Mouse (Mus musculus): ENCODE data around the gene Sycp3. TPM values are rescaled to one million over a fixed set of nuclear protein-coding genes. Genes with fewer than 3 reads are reported as not detected.

The Sycp3 gene
- 0.61 TPM in 1 of 2 replicates, not detected in the other for polyA plus RNA-seq (2015; fragmentation: Nextera tagmentation; extraction: Ambion mirVana)

DNA sequence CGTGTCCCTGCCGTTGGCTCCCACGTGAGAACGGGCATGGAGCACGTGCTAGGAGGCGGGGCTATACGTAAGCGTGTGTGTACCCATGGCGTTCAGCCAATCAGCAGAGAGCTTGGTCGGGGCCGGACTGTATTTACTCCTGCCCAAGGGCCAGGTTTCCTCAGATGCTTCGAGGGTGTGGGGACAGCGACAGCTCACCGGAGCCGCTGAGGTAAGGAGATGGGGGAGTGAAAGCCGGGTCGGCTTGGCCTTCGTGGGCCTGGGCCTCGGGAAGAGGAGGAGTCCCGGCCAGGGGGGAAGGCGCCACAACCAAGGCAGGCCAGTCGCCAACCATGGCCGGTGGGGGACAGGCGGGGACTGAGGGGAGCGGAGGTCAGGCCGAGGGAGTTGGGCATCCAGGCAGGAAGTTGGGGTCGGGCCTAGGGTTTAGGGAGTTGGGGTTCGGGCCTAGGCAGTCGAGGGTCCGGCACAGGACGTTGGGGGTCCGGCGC, at the start of gene Sycp3:
Gene Sycp3 (plus strand): TSS at position 68 of the 491 bp plus-strand sequence.

DNA sequence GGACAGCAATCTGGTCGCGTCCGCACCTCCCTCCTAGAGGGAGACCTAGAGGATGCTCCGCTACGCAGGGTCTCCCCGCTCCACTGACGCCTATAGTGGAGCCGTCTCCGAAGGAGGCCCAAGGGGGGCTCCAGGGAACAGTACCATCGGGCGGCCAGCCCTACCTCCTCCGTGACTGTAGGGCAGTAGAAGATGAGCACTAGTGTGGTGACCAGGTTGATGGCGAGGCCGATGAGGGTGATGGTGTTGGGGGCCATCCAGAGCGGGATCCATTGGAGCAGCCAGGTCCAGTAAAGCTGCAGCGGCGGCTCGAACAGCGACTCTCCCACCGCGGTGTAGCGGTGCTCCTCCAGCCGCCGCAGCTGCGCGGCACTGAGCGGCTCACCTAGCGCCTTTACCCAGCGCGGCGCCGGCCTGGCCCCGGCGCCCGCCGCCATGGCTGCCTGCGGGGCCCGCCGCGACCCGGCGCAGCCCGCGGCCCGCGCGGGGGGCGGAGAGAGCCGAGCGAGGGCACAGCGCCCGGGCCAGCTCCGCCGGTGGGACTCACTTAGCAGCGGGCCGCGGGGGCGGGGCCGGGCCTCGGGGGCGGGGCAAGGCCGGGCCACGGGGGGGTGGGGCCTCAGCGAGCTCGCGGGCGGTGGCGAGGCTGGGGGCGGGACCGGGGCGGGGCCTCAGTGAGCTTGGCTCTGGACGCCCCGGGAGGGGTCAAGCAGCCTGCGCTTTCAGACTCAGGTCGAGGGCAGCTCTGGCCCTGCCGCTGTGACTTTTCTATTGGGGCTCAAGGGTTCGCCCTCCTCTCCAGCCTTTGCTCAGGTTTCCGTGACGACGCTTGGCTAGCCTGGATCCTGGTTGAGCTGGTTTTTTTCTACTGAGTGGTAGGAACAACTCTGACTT, 44.3 kb downstream of the Sycp3 start, which contains the start of gene Chpt1:
Gene Chpt1 (minus strand): TSS at position 653 of the 894 bp plus-strand sequence.

Other genes with a start within 250 kb of the Sycp3 start
- 0.75 and 0.85 TPM in 2 replicates for gene Dram1, start 80.5 kb upstream of the Sycp3 start, polyA plus RNA-seq (2015; fragmentation: Nextera tagmentation; extraction: Ambion mirVana)
- gene Gnptab, start 80.4 kb upstream of the Sycp3 start, polyA plus RNA-seq (2015; fragmentation: Nextera tagmentation; extraction: Ambion mirVana) = 19.8 and 20.7 TPM in 2 replicates
- 49.5 and 60.9 TPM in 2 replicates for gene Chpt1, start 44.5 kb downstream of the Sycp3 start, polyA plus RNA-seq (2015; fragmentation: Nextera tagmentation; extraction: Ambion mirVana)
- gene Mybpc1, start 145.6 kb downstream of the Sycp3 start, polyA plus RNA-seq (2015; fragmentation: Nextera tagmentation; extraction: Ambion mirVana) = 2.8 and 3.9 TPM in 2 replicates
- gene Spic, start 225.4 kb downstream of the Sycp3 start, polyA plus RNA-seq (2015; fragmentation: Nextera tagmentation; extraction: Ambion mirVana) = not detected in 2 replicates